ENCODE assay signal across 7 mouse cellular contexts in genomic region chr15:99875334-99875869, GRCm38 (mm10). TPM values are rescaled to one million over a fixed set of nuclear protein-coding genes. Genes with fewer than 3 reads are reported as not detected.
DNase-seq lines count a peak whose midpoint lies in the region; ATAC-seq and TF ChIP-seq lines count a peak whose summit lies in the region.

Gene Lima1, minus strand, starts transcription at chr15:99875456.

- under 1% methylated on average over 38 of the region's 38 CpGs for WGBS in embryonic facial prominence, embryonic 13.5 days
- WGBS in heart, adult 2 months, result under 1% methylated on average over 38 of the region's 38 CpGs
- WGBS in limb, embryonic 13.5 days, result under 1% methylated on average over 35 of the region's 38 CpGs
- WGBS in midbrain, embryonic 16.5 days, result under 1% methylated on average over 38 of the region's 38 CpGs

- peak; percentile 90 to 95 for DNase-seq in adrenal gland, postnatal 36 days
- peak; percentile 91 to 92 for DNase-seq in heart, adult 2 months
- peak; percentile 89 to 90 for DNase-seq in kidney, adult 8-10 months
- DNase-seq in spleen, postnatal 10 days (ENCODE audit: low spot score in 2 of 2), result peak; percentile 41 to 84

- H3K9me3 ChIP-seq in embryonic facial prominence, embryonic 13.5 days, result no peaks in the 10 kb centered on the region
- no peaks in the 10 kb centered on the region for H3K9me3 ChIP-seq in limb, embryonic 13.5 days
- no peaks in the 10 kb centered on the region for H3K9me3 ChIP-seq in midbrain, embryonic 16.5 days (replicated peaks; ENCODE audit: control insufficient read depth, low read length, poor library complexity, severe bottlenecking)

- H3K27ac ChIP-seq in embryonic facial prominence, embryonic 13.5 days, result peak within 1 kb of the TSS; percentile 48; the same call in 1 of the 2 replicates
- peak within 1 kb of the TSS; percentile 88 for H3K27ac ChIP-seq in heart, adult 2 months
- no peak within 1 kb of the TSS for H3K27ac ChIP-seq in limb, embryonic 13.5 days
- peak within 1 kb of the TSS; percentile 37; the same call in 1 of the 2 replicates for H3K27ac ChIP-seq in midbrain, embryonic 16.5 days (ENCODE audit: low read length)

- peak within 1 kb of the TSS; percentile 75 for H3K4me3 ChIP-seq in embryonic facial prominence, embryonic 13.5 days
- peak within 1 kb of the TSS; percentile 93 for H3K4me3 ChIP-seq in heart, adult 2 months
- peak within 1 kb of the TSS; percentile 69 for H3K4me3 ChIP-seq in limb, embryonic 13.5 days
- peak within 1 kb of the TSS; percentile 77 for H3K4me3 ChIP-seq in midbrain, embryonic 16.5 days (ENCODE audit: low read depth, low read length)

- H3K36me3 ChIP-seq in embryonic facial prominence, embryonic 13.5 days, result no peaks in the 10 kb centered on the region
- no peaks in the 10 kb centered on the region for H3K36me3 ChIP-seq in heart, adult 2 months (ENCODE audit: control insufficient read depth, insufficient read depth, low read length)
- H3K36me3 ChIP-seq in limb, embryonic 13.5 days, result no peaks in the 10 kb centered on the region
- no peaks in the 10 kb centered on the region for H3K36me3 ChIP-seq in midbrain, embryonic 16.5 days (ENCODE audit: control insufficient read depth, insufficient read depth, low read length)

- H3K27me3 ChIP-seq in embryonic facial prominence, embryonic 13.5 days, result no peaks in the 10 kb centered on the region
- H3K27me3 ChIP-seq in heart, adult 2 months (ENCODE audit: control insufficient read depth, insufficient read depth, low read length), result no peaks in the 10 kb centered on the region
- H3K27me3 ChIP-seq in limb, embryonic 13.5 days, result no peaks in the 10 kb centered on the region; the same call in 1 of the 2 replicates
- no peaks in the 10 kb centered on the region for H3K27me3 ChIP-seq in midbrain, embryonic 16.5 days (ENCODE audit: control insufficient read depth, insufficient read depth, low read depth, low read length)

- ATAC-seq in embryonic facial prominence, embryonic 13.5 days (ENCODE audit: insufficient number of reproducible peaks, insufficient read depth, low FRiP score, low TSS enrichment, low read depth), result peak; percentile 91
- peak; percentile 96 for ATAC-seq in limb, embryonic 13.5 days (ENCODE audit: low FRiP score, low read depth)
- ATAC-seq in midbrain, embryonic 16.5 days, result peak; percentile 95

- H3K9ac ChIP-seq in embryonic facial prominence, embryonic 13.5 days, result peak within 1 kb of the TSS; percentile 76
- peak within 1 kb of the TSS; percentile 82 for H3K9ac ChIP-seq in heart, adult 2 months (ENCODE audit: low read depth, low read length)
- H3K9ac ChIP-seq in limb, embryonic 13.5 days, result peak within 1 kb of the TSS; percentile 70
- H3K9ac ChIP-seq in midbrain, embryonic 16.5 days (ENCODE audit: low read depth, low read length), result peak within 1 kb of the TSS; percentile 80

- peaks cover 10% of the 10 kb centered on the region for H3K4me1 ChIP-seq in embryonic facial prominence, embryonic 13.5 days
- H3K4me1 ChIP-seq in heart, adult 2 months (ENCODE audit: control insufficient read depth, insufficient read depth, low read length), result peaks cover 7% of the 10 kb centered on the region
- peaks cover 16% of the 10 kb centered on the region for H3K4me1 ChIP-seq in limb, embryonic 13.5 days
- H3K4me1 ChIP-seq in midbrain, embryonic 16.5 days (ENCODE audit: control insufficient read depth, insufficient read depth, low read length), result peaks cover 14% of the 10 kb centered on the region

- peak; percentile 68 for TF ChIP-seq POLR2A in heart, adult 2 months (IDR thresholded peaks at IDR 0.05; ENCODE audit: insufficient read depth, low read depth, low read length)

- TF ChIP-seq EP300 in heart, adult 2 months (IDR thresholded peaks at IDR 0.05; ENCODE audit: insufficient read depth, low read depth, low read length), result no peak

- no peak for TF ChIP-seq CTCF in heart, adult 2 months (IDR thresholded peaks at IDR 0.05)

- no peaks in the 10 kb centered on the region; the same call in 1 of the 2 replicates for H3K79me2 ChIP-seq in heart, adult 2 months (replicated peaks; ENCODE audit: control insufficient read depth, insufficient read depth, low read length)

- H3K4me2 ChIP-seq in embryonic facial prominence, embryonic 13.5 days, result peak within 1 kb of the TSS; percentile 98
- peak within 1 kb of the TSS; percentile 98 for H3K4me2 ChIP-seq in limb, embryonic 13.5 days (replicated peaks)
- H3K4me2 ChIP-seq in midbrain, embryonic 16.5 days (ENCODE audit: low read length), result peak within 1 kb of the TSS; percentile 87

- intact Hi-C loops in heart, adult 2 months (cut with DNase I), result loop anchor here (5.0 kb wide), 1 partner anchor 73 kb away; no protein-coding TSS in a partner anchor

RNA-seq across cellular contexts. Expression of gene Lima1, which starts in this region (rescaled TPM):
- total RNA-seq in adrenal gland, postnatal 36 days (2021), result 10 to 100 TPM; 42.1 to 43.0 TPM
- 98.4 and 105 TPM in 2 replicates for polyA plus RNA-seq in embryonic facial prominence, embryonic 13.5 days (2015; fragmentation: Nextera tagmentation; extraction: Ambion mirVana)
- 10 to 100 TPM; 15.7 to 16.7 TPM for total RNA-seq in heart, adult 2 months (2021)
- polyA plus RNA-seq in heart, adult 2 months (2012; rRNA removed), result 8.8 and 13.4 TPM in 2 replicates
- polyA plus RNA-seq in limb, embryonic 13.5 days (2015; fragmentation: Nextera tagmentation; extraction: Ambion mirVana), result 88.8 and 101 TPM in 2 replicates
- polyA plus RNA-seq in midbrain, embryonic 16.5 days (2015; fragmentation: Nextera tagmentation; extraction: Ambion mirVana), result 11.8 and 15.2 TPM in 2 replicates
